Mouse (Mus musculus): Measurements from ENCODE around the gene Txk. TPM values are rescaled to one million over a fixed set of nuclear protein-coding genes. Genes with fewer than 3 reads are reported as not detected.

The Txk gene
- polyA plus RNA-seq (2015; fragmentation: Nextera tagmentation; extraction: Ambion mirVana), result 0.18 and 0.23 TPM in 2 replicates

DNA sequence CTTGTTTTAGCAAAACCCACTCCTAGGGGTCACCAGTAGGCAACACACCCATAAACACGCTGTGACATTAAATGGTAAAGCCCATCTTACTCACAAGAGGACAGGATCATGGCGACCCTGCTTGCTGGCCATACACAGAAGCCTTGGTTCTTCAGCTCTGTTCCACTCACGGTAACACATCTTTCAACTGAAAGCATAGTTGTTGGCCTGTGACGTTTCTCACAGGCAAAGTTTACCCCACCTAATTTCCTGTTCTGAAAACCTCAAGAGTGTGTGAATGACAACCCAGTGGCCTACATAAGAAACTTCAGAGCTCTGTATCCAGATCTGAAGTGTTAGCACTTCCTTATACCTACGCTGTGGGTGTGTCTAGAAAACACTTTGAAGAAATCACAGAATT is at the start of gene Txk:
Txk (minus strand) TSS at position 193 of the 400 bp plus-strand sequence.
- no peak within 1 kb of the TSS for H3K9ac ChIP-seq
- H3K4me3 ChIP-seq (replicated peaks), result no peak within 1 kb of the TSS
- H3K27me3 ChIP-seq, result no peaks in the 10 kb centered on the region
- no peak for ATAC-seq (ENCODE audit: insufficient number of reproducible peaks, low FRiP score, low TSS enrichment, low read depth)
- H3K4me2 ChIP-seq (replicated peaks), result no peak within 1 kb of the TSS
- no peak within 1 kb of the TSS for H3K27ac ChIP-seq (replicated peaks)
- no peaks in the 10 kb centered on the region for H3K4me1 ChIP-seq
- no peaks in the 10 kb centered on the region for H3K9me3 ChIP-seq (replicated peaks)
- WGBS, result 80% methylated on average over 5 of the region's 5 CpGs
- no peaks in the 10 kb centered on the region for H3K36me3 ChIP-seq

DNA sequence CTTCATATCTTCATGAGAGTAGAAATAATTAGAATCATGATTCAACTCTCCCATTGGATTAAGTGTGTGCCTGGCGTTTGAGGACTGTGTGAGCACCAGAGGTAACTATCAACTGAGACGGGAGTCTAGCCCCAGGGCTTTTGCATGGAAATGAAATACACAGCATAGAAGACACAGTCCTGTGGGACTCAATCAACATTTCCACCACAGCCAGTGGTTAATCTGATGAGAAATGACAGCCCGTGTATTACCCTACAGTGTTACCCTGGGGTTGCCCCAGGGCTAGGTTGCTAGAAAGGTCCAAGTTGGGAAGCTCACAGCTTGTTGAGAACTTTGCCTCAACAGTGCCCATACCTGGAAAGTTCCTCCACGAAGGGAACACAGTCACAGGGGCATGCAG is 46.0 kb upstream of the Txk start:
- WGBS, result 50% methylated on average over 4 of the region's 4 CpGs

DNA sequence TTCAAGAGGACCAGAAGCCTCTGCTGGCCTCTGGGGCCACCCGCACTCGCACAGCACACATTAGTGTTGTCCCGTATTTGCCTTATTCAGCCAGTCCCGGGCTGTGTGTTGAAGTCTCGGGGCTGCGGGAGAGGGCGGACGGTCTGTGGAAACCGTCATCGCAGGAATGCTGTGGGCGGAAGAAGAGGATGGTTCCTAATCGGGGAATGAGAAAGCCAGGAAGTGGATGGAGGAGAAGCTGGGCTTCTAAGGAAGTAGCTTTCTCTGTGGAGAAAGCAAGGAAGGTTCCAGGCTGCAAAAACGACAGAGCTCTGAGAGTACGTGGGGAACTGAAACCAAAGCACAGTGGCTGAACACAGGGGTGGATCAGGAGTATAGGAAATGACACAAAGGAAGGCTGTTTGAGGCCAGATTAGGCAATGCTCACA is 43.6 kb upstream of the Txk start:
- Histone ChIP-seq H3K4me3 (replicated peaks) (peak overlapping the region; percentile 7), H3K36me3 (no peaks in the 10 kb centered on the region), H3K4me2 (replicated peaks) (peak overlapping the region; percentile 39), H3K9me3 (replicated peaks) (no peaks in the 10 kb centered on the region), H3K9ac (peak overlapping the region; percentile 15; the same call in 1 of the 2 replicates), H3K4me1 (peaks cover 7% of the 10 kb centered on the region), H3K27me3 (no peaks in the 10 kb centered on the region), H3K27ac (replicated peaks) (0 out of 2 replicates have a peak overlapping the region, but pooled peaks have one; percentile 34)
- no peak for ATAC-seq (ENCODE audit: insufficient number of reproducible peaks, low FRiP score, low TSS enrichment, low read depth)
- 40% methylated on average over 14 of the region's 14 CpGs for WGBS

More for the DNA sequence above, 46.0 kb upstream of the Txk start:
- no peak overlapping the region for H3K4me2 ChIP-seq (replicated peaks)
- H3K27me3 ChIP-seq, result no peaks in the 10 kb centered on the region
- no peak for ATAC-seq (ENCODE audit: insufficient number of reproducible peaks, low FRiP score, low TSS enrichment, low read depth)
- H3K36me3 ChIP-seq, result no peaks in the 10 kb centered on the region
- peaks cover 12% of the 10 kb centered on the region for H3K4me1 ChIP-seq
- no peak overlapping the region for H3K4me3 ChIP-seq (replicated peaks)
- no peaks in the 10 kb centered on the region for H3K9me3 ChIP-seq (replicated peaks)
- no peak overlapping the region for H3K27ac ChIP-seq (replicated peaks)
- H3K9ac ChIP-seq, result no peak overlapping the region

DNA sequence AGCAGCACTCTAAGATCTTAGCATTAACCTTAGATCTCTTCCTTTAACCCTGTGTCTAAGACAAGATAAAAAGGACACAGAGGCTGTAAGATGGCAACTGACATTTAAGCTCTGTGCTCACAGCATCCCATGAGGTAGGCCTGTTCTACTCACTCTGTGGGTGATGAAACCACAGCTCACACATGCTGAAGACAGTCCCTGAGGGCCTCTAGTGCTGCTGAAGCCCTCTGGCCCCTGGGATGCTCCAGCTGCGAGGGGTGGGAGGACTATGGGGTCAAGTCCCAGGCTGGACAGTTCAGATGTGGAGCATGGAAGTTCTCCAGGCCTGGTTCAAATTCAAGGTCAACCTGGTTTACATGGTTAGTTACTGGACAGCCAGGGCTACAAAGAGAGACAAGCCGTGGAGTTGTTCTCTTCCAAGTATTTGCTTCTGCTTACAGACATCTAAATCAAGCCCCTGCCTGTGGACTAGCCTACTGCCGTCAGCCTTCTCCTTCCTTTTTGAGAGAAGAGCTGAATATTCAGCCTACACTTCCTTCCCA is 40.8 kb upstream of the Txk start:
- no peak for ATAC-seq (ENCODE audit: insufficient number of reproducible peaks, low FRiP score, low TSS enrichment, low read depth)
- 84% methylated on average over 3 of the region's 3 CpGs for WGBS
- no peaks in the 10 kb centered on the region for H3K36me3 ChIP-seq

DNA sequence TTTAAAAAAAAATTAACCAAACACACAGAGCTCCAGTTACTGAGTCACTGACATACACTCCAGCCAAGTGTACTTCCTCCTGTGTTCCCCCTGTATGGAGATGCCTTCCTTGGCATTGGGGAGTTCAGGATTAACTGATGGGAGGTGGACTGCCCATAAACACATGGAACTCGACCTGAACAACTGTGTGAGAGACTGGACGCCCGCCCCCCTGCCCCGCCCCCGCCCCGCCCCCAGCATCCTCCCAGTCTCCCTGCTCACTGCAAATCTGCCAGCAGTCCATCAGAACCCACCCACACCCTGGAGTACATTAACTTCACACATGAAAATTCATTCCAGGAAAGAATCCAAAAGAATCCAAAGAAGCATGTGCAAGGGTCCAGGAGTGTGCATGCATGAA is 39.2 kb upstream of the Txk start:
- Histone ChIP-seq H3K27me3 (no peaks in the 10 kb centered on the region), H3K4me2 (replicated peaks) (no peak overlapping the region), H3K4me3 (replicated peaks) (no peak overlapping the region), H3K9me3 (replicated peaks) (no peaks in the 10 kb centered on the region), H3K4me1 (peaks cover 7% of the 10 kb centered on the region), H3K27ac (replicated peaks) (no peak overlapping the region), H3K9ac (no peak overlapping the region), H3K36me3 (no peaks in the 10 kb centered on the region)
- no peak for ATAC-seq (ENCODE audit: insufficient number of reproducible peaks, low FRiP score, low TSS enrichment, low read depth)
- 27% methylated on average over 6 of the region's 6 CpGs for WGBS

More for the DNA sequence above, 40.8 kb upstream of the Txk start:
- H3K9me3 ChIP-seq (replicated peaks), result no peaks in the 10 kb centered on the region
- H3K9ac ChIP-seq, result no peak overlapping the region
- H3K4me1 ChIP-seq, result peaks cover 7% of the 10 kb centered on the region
- no peak overlapping the region for H3K27ac ChIP-seq (replicated peaks)
- no peaks in the 10 kb centered on the region for H3K27me3 ChIP-seq
- no peak overlapping the region for H3K4me3 ChIP-seq (replicated peaks)
- H3K4me2 ChIP-seq (replicated peaks), result no peak overlapping the region

DNA sequence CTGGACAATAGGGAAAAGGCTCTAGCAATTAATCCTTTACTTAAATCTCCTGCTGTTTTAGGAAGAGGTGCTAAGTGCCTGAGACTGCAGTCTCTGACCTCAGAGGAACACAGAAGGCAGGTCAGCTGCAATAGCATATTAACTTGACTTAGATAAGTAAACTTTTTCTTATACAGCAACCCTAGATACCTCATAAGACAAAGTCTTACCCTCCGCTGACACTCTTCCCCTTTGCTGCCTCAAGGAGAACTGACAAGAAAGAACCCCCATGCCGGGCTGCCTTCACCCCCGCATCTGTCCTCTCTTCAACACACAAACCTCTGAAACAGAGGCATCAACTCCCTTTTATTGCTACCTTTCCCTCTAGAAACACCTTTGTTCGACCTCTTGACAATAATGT is 38.8 kb upstream of the Txk start:
- peaks cover 6% of the 10 kb centered on the region for H3K4me1 ChIP-seq
- H3K9ac ChIP-seq, result no peak overlapping the region
- H3K36me3 ChIP-seq, result no peaks in the 10 kb centered on the region
- H3K4me3 ChIP-seq (replicated peaks), result no peak overlapping the region
- H3K27ac ChIP-seq (replicated peaks), result no peak overlapping the region
- 77% methylated on average over 4 of the region's 4 CpGs for WGBS
- no peaks in the 10 kb centered on the region for H3K9me3 ChIP-seq (replicated peaks)
- no peak for ATAC-seq (ENCODE audit: insufficient number of reproducible peaks, low FRiP score, low TSS enrichment, low read depth)
- H3K27me3 ChIP-seq, result no peaks in the 10 kb centered on the region
- no peak overlapping the region for H3K4me2 ChIP-seq (replicated peaks)

DNA sequence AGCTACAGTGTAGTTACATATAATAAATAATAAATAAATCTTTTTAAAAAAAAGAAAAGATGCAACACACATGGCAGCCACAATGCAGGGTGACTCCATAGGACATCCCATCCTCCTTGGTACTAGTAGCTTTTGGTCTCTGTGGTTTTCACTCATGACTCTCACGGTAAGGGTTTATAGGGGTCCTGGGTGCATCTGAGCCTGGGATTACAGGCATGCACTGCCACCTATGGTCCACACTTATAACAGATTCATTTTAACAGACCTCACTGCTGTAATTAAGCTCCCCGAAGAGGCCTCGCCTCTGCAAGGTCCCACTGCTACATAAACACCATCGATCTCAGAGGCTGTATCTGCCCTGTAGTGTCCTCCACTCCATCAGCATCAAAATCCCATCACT is 32.9 kb upstream of the Txk start:
- H3K27me3 ChIP-seq, result no peaks in the 10 kb centered on the region
- no peaks in the 10 kb centered on the region for H3K9me3 ChIP-seq (replicated peaks)
- ATAC-seq (ENCODE audit: insufficient number of reproducible peaks, low FRiP score, low TSS enrichment, low read depth), result no peak
- H3K4me1 ChIP-seq, result no peaks in the 10 kb centered on the region
- no peak overlapping the region for H3K27ac ChIP-seq (replicated peaks)
- no peak overlapping the region for H3K9ac ChIP-seq
- no peaks in the 10 kb centered on the region for H3K36me3 ChIP-seq
- no peak overlapping the region for H3K4me3 ChIP-seq (replicated peaks)
- WGBS, result 59% methylated on average over 4 of the region's 4 CpGs
- no peak overlapping the region for H3K4me2 ChIP-seq (replicated peaks)

DNA sequence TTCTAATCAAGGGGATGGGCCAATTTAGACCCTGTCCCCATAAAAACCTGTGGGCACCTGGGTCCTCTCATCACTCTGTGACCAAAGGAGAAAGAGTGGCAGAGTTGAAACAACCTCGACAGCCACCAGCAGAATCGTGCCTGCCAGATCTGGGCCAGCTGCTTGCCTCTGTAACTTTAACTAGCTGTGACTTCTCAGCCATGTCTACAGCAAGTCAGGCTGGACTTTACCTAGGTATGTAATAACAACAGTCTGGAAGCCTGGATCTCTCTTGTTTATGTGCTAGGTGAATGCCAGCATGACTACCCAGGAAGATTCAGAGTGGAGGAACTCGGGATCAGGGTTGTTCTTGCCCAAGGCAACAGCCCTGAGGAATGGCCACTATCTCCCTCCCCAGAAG is 32.1 kb upstream of the Txk start:
- Histone ChIP-seq H3K9ac (no peak overlapping the region), H3K4me2 (replicated peaks) (no peak overlapping the region), H3K36me3 (no peaks in the 10 kb centered on the region), H3K27me3 (no peaks in the 10 kb centered on the region), H3K4me3 (replicated peaks) (no peak overlapping the region), H3K9me3 (replicated peaks) (no peaks in the 10 kb centered on the region), H3K4me1 (no peaks in the 10 kb centered on the region), H3K27ac (replicated peaks) (no peak overlapping the region)
- no peak for ATAC-seq (ENCODE audit: insufficient number of reproducible peaks, low FRiP score, low TSS enrichment, low read depth)
- 69% methylated on average over 3 of the region's 3 CpGs for WGBS

DNA sequence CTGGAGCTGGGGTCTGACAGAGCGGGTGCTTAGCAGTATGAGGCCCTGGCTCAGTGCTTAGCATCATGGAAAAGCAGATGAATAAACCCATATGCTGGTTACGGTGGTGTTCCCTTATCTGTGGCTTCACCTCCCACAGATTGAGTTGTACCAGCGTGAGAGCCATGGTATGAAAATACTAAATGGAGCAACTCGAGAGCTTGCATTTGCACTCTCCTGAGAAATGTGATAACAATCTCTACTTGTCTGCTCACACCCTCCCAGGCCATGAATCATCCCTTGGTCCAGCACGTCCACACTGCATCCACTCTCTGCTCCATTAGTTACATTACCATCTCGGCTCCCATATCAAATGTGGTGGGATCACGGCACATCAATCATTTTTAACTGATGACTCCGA is 31.4 kb upstream of the Txk start:
- Histone ChIP-seq H3K36me3 (no peaks in the 10 kb centered on the region), H3K27me3 (no peaks in the 10 kb centered on the region), H3K4me1 (no peaks in the 10 kb centered on the region), H3K27ac (replicated peaks) (no peak overlapping the region), H3K4me2 (replicated peaks) (no peak overlapping the region), H3K4me3 (replicated peaks) (no peak overlapping the region), H3K9ac (no peak overlapping the region), H3K9me3 (replicated peaks) (no peaks in the 10 kb centered on the region)
- 82% methylated on average over 8 of the region's 8 CpGs for WGBS
- no peak for ATAC-seq (ENCODE audit: insufficient number of reproducible peaks, low FRiP score, low TSS enrichment, low read depth)

DNA sequence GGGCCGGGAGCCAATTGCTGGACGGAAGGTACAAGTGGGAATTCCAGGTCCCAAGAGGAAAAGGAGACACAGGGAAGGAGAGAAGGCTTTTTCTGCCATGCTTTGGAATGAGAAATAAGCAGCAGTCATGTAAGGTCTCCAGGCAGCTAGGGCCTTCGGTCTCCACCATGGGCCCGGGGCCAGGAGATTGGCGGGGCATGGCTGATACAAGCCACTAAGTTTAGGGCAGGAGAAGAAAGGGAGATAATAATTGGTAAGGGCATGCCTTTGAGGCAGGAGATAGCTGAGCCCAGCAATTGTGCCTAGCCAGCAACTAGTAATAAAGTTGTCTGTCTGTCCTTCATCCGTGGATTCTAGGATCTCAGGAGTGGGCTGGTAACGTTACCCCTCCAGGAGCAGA is 30.5 kb upstream of the Txk start:
- H3K27me3 ChIP-seq, result no peaks in the 10 kb centered on the region
- WGBS, result 80% methylated on average over 7 of the region's 7 CpGs
- H3K27ac ChIP-seq (replicated peaks), result no peak overlapping the region
- no peaks in the 10 kb centered on the region for H3K4me1 ChIP-seq
- no peak for ATAC-seq (ENCODE audit: insufficient number of reproducible peaks, low FRiP score, low TSS enrichment, low read depth)
- H3K9ac ChIP-seq, result no peak overlapping the region
- H3K9me3 ChIP-seq (replicated peaks), result no peaks in the 10 kb centered on the region
- H3K4me2 ChIP-seq (replicated peaks), result no peak overlapping the region
- no peaks in the 10 kb centered on the region for H3K36me3 ChIP-seq
- no peak overlapping the region for H3K4me3 ChIP-seq (replicated peaks)

DNA sequence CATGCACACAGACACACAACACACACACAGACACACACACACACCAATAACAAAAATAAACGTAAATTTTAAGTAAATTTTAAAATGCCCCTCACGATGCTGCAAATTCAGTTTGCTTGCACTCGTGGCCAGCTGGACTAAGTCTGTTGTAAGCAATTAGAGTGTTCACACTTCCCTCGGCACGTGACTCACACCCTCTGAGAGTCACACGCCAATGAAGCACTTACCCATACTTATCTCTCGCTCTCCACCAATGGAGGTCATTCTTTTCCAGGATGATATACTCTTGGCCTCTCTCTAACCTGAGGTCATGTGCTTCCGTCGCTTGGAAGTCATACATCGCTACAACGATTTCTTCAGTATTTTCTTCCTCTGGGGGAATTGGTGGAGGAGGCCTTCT is 29.2 kb upstream of the Txk start:
- H3K4me3 ChIP-seq (replicated peaks), result no peak overlapping the region
- H3K36me3 ChIP-seq, result no peaks in the 10 kb centered on the region
- WGBS, result 84% methylated on average over 11 of the region's 11 CpGs
- ATAC-seq (ENCODE audit: insufficient number of reproducible peaks, low FRiP score, low TSS enrichment, low read depth), result no peak
- H3K9ac ChIP-seq, result no peak overlapping the region
- no peak overlapping the region for H3K27ac ChIP-seq (replicated peaks)
- H3K4me1 ChIP-seq, result no peaks in the 10 kb centered on the region
- no peaks in the 10 kb centered on the region for H3K9me3 ChIP-seq (replicated peaks)
- no peaks in the 10 kb centered on the region for H3K27me3 ChIP-seq
- H3K4me2 ChIP-seq (replicated peaks), result no peak overlapping the region

DNA sequence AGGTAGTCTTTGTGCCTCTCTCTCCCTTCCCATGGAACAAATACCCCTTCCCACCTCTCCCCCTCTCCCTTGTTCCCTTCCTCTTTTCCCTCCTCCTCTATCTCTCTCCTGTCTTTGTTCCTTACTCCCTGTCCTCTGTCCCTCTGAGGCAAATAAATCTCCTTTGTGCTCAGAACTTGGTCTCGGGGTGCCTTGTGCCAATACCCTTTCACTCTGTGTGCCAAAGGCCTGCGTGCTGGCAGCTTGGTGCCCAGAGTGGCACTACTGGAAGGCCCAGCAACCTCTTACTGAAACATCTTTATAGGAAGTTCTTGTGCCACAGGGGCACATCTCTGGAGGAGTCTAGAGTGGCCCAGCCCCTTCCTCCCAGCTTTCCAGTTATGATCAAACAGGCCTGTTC is 24.0 kb upstream of the Txk start:
- Histone ChIP-seq H3K9me3 (replicated peaks) (no peaks in the 10 kb centered on the region), H3K4me3 (replicated peaks) (no peak overlapping the region)
- 93% methylated on average over 2 of the region's 2 CpGs for WGBS

More for the DNA sequence above, 24.0 kb upstream of the Txk start:
- Histone ChIP-seq H3K36me3 (no peaks in the 10 kb centered on the region), H3K27ac (replicated peaks) (no peak overlapping the region), H3K9ac (no peak overlapping the region), H3K4me2 (replicated peaks) (no peak overlapping the region), H3K27me3 (no peaks in the 10 kb centered on the region), H3K4me1 (no peaks in the 10 kb centered on the region)
- ATAC-seq (ENCODE audit: insufficient number of reproducible peaks, low FRiP score, low TSS enrichment, low read depth), result no peak
